Mouse (Mus musculus): ENCODE measurements at regions not wholly inside any gene's neighbourhood (a gene's known extent, or its start where the extent isn't known, plus 50 kb on each side); places are given as distances from the start of the nearest gene placed in this dataset.

DNA sequence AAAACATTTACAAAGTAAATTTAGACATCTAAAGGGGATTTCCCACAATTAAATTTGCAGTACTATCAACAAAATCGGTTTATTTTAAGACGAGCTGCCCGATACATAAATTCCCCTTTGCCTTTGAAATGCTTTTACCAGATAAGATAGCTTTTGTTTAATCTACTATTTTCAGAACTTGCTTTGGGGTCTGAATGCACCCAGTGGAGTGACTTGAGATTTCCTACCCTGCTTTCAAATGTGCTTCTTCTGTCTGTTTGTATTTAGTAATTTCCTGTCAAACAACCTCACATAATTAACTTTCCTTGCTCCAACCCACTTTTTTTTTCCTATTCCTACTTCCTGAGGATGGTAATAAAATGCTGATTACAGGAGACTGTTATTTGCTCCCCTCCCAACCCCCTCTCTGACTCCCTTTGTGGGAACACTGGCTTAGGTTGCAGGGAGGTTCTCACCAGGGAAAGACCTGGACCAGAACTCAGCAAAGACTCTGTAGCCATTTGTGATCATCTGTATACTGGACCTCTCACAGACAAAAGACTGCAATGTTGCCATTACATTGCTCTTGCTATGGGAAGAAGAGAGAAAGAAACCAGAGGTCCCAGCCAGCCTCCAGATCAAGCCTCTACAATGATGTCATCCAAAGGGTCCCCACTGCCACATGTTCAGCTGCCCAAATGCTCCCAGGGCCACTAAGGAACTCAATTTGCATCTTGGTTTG, 318.1 kb downstream of the Sox4 start:
- DNase-seq: no peak

DNA sequence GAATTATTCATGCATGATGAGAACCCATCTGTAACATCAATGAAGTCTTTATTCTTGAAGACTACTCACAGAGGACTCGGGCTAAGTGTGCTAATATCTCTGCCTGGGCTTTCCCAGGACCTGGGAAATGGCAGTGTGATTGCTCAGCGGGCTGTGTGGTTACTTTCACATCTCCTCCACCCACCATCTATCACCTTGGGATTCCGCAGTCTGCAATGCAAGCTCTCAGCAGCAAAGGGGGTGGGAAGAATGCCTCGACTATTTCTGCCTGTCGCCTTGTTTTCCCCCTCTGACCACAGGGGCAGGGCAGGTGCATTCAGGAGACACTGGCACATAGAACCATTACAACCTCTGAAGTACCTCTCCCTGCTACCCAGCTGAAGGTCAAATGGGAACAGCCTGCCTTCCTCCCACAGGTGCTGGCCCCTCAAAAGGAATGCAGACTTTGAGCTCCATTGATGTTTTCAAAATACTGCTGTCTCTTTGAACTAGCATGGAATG, 319.9 kb downstream of the Sox4 start:
- no peak for DNase-seq

DNA sequence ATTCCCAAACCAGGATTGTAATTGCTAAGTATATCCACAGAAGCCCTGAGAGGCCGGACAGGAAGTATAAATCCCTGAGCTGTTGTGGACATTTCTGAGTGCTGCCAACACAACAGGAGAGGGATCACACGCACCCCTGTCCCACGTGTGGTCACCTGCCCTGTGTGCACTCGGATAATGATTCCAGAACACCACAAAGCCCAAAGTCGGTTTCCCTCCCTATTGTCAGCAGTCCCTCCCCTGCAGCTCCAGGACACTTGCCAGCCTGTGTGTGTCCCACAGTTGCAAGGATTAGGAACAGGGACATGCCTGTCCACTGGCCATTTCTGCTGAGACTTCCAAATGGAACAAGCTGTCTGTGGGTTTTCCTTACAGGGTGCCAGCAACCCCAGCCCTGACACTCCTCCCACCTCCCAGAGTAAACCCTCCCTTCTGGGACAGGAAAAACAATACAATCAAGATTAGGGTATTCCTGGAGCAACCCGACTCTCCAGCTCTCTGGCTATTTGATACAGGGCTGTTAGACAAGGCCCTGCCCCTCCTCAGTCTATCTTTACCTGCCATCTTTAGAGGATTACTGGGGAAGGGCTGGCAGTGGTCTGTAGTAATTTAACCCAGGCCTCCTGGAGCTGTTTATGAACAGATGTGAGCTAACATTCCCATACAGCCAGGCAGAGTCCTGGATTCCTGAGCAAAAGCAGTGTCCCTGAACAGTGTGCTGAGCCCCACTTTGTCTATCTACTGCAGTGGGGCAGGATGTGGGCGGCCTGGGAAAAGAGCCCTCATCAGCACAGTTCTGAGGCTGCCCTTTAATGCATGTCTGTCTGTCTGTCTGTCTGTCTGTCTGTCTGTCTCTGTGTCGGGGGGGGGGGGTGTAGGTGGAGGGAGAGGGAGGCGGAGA, 323.8 kb downstream of the Sox4 start:
- DNase-seq: peak; percentile 14 to 38

DNA sequence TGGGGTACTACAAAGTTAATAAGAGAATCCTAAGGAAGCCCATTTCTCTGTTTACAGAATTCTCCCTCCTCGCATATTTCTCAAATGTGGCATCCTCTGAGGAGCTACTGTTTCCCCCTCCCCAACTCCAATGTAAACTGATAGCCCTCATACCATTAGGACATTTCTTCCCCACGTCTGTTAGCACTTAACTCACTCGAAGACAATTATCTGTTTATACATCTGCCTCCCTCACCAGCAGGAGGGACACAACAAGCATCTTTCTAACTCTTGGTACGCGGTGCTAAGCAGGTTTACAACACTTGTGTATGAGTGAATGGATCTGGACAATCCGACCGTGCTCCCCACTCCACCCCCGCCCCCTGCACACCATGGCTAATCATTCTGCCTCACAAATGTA, 324.8 kb downstream of the Sox4 start:
- no peak for DNase-seq

DNA sequence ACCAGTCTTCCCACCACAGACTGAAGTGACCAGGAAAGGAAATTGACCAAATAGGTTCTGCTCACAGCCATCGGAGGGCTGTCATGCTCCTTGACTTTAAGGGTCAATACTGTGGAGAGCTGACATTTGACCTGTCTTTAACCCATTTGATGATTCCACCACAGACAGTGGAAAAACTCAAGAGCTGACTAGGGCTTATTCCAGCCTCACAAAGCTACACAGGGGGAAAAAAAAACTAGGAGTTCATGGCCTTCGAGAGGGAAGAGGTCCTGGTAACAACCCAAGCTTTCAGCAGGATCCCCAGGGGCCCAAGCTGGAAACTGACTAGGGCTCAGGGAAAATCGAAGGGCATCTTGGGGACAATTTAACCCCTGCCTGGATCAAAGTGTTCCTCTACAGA, 334.6 kb downstream of the Sox4 start:
- no peak for DNase-seq

DNA sequence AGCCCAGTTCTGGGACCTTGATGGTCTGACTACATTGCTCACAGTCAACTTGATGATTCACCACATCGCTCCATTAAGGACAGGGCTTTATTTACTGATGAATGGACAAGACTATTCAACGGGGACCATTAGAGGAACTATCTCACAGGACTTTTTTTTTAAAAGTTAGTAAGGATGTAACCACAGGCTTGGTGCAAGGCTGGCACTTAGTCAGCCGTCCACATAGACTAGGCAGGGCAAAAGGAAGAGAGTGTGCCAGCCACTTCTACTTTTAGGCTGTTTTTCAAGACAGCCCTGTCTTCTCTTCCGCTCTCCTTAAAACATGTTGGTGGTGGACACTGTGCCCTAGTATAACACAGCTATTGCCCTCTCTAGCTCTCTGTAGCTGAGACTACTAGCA, 336.0 kb downstream of the Sox4 start:
- no peak for DNase-seq

DNA sequence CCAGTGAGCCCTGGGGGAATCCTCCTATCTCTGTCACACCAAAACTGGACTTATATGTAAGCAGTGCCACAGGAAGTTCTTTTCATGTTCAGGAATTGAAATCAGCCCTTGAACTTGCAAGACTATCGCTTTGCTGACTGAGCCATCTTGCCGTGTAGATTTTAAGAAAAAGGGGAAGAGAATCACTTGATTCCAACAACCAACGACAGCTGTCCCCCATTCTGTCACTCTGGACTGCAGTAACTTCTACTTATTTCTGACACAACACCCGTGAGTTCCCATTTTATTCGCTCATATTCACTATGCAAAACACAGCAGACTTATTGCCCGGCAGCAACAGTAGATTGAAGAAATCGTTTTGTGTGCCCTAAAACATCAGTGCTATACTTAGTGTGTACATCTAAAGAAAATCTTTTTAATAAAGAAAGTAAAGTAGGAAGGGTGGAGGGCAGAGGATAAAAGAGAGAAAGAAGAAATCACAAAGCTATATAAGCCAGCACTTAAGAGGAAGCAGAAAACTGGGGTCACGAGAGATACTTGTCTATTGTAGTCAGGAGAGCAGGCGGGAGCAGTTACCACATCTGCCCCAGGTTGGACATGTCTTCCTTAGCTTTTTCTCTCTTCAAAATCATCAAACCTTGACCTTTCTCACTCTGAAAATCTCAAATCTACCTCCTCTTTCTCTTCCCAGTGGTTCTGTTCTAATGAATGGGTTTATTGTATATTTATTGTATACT, 336.7 kb downstream of the Sox4 start:
- no peak for DNase-seq

DNA sequence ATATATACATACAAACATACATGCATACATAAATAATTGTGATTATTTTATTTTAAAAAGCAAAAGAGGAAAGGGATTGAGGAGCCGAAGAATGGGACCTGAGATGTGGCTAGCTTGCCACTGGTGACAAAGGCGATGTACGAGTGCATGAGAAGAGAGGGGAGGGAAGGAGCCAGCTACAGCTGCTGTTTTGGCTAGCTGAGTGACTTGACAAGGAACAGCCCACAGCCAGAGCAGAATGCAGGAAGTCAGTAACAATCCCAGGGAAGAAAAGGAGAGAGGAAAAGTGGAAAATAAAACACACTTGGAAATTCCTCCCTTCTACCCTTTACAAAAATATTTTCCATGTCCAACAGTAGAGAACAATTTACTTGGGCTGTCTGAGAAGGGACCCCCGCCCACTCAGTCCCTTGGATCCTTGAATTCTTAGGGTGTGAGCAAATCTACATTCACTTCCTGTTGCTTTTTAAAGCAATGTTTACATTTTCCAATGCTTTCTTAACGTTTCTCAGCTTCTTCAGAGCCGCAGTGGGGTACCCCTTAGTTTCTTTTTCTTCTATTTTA, 345.9 kb downstream of the Sox4 start:
- no peak for DNase-seq

DNA sequence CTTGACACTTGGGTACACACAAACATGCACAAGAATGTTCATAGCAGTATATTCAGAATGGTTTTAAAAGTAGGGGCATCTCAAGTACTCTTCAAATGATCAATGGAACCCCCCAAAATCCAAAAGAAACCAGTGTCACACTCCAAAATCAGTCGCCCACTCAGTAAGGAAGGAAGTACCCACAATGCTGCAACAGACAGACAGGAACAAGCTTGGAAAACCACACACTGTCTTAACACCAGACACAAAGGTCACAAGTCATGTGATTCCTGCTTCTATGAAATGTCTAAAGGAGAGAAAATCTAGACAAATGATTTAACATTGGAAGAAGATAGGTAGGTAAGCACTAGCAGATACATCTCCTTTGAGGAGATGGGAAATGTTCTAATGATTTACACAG, 346.9 kb downstream of the Sox4 start:
- no peak for DNase-seq

DNA sequence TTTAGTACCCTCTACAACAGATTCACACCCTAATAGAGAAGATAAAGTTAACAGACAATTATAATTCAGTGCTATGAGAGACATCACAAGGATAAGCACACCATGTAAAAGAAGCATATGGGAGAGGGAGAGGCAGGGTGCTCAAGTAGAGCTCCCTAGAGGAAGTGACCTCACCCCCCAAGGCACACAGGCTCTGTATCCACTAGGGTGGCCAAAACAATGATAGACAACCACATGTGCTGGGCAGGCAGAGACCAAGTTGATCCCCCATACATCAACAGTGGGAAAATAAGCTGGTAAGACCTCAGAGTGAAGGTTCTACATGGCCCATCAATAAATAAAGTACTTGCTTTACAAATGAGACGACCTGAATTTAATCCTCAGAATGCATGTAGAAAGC, 347.7 kb downstream of the Sox4 start:
- no peak for DNase-seq

DNA sequence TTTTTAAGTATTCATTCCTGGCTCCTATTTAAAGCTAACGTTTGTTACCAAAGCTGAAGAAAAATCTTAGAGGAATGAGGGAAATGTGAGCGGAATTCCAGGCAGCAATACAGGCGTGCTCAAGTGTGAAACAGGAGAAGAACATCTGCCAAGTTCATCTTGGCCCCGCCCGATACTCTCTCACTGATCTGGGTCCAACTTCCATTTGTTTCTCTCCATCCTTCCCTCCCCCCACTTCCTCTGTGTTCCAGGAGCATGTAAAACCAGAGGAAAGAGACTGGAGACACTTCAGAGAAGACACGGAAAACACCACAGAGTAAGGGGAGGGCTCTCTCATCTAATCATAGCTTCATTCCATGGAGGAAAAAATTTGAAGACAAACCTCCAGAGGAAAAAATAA, 346.7 kb downstream of the Gm11361 start:
- peak; percentile 36 to 38 for DNase-seq

DNA sequence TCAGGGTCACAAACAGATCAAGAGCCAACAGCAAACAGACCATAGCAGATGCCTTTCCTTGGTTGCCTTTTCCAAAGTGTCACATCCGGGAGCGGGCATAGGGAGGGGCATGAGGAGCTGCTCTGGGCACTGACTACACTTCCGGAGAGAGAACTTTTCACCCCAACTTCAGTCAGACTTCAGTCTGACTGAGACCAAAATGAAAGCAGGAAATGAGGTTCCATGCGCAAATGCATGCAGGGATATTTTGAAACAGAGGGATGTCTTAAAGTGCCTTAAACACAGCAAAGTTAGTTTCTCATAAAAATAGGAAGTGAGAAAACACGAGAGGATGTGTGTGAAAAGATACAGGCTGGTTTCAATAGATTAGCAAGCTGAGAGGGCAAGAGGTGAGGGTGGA, 343.5 kb downstream of the Gm11361 start:
- DNase-seq: peak; percentile 47 to 66

DNA sequence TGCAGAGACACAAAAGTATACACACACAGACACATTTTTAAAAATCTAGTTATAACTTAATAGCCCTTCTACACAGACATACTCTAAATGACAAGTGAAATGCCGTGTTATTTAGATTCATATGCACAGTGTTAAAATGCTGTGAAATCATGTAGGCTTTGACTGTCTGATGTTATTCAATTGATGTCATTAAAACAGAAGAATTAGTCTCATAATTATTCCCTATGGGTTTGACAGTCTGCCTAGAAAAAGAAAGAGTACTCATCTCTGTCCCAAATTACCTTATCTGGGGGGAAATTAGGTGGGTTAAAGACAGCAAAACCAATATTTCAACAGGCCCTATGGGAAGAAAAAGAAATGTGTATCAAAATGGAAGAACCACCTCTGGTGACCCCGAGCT, 339.0 kb downstream of the Gm11361 start:
- no peak for DNase-seq

DNA sequence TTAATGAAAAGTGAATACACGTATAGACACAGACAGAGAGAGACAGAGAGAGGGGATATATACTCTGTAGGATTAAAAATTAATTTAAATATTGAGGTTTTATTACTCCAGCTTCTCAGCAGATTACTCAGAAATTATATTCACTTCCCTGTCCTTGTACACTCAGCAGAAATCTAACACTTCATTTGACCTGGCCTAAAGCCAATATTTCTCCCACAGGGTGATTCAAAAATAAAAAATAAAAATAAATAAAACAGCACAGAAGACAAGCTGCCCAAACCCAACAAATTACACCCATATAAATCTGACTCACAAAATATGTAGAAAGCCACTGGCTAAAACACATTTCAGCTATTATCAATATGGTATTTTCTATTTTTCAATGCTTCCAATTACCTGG, 334.8 kb downstream of the Gm11361 start:
- no peak for DNase-seq

DNA sequence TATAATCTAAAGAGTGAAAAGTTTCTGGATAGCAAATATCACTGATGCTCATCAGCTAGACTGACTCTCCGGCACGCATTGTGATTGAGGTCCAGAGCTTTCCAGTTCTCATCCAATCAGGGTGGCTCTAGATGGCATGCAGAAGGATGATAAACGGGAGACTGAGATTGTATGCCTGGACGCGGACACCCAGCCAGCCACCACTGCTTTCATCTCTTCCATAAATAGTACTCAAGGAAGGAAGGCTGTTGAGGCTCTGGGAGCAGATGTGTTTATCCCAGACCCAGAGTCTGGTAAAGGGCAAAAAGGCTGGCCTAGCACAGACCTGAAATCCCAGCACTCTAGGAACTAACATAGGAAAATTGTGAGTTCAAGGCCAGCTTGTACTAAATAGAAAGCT, 330.6 kb downstream of the Gm11361 start:
- DNase-seq: no peak

DNA sequence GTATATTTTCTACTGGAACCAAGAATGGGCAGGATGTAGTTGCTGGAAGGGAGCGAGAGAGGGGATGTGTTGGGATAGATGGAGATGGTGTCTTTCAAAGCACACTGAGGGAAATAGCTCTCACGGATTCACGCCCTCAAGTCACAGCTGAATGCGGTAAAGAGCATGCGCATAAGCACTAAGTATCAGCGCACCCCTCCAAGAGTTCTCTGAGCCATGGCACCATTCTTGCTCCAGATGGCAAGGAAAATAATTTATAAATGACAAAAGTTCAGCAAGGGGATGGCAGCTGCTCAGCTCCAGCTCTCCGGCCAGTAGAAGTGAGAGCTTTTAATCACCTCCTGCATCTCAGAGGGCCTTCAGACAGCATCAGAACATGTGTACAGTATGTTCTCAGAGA, 329.4 kb downstream of the Gm11361 start:
- DNase-seq: no peak

DNA sequence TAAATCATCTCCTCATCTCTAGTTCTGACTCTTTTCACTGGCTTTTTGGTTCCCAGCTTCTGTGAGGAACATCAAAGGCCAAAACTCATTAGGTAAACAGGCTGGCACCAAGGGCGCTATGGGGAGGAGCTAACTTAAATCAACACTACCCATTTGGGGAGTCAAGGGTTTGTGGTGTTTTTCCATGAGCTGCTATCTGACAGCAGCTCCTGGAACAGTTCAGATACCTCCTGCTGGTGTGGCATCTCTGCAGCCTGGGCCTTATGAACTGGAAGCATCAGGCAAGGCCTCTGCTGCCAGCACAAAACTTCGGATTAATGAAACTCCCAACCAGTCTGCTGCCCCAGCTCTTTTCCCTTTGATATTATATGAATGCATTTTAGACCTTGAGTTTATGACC, 328.8 kb downstream of the Gm11361 start:
- DNase-seq: no peak

DNA sequence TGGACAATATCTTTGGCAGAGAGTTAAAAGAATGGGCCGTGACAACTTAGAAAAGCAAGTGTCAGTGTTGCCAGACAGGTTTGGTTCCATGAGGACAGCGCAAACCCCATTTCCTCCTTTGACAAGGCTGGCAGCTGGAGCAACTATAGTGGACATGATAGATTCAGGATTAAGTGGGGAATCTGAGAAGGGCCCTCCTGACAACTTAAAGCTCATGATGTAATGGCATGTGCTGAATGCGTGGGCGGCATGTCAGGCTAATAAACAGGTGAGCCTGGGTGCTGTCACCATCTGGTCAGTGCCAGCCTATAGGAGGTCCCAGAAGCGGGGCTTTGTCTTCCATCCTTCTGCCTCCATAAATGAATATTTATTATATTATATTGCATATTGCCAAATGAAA, 326.3 kb downstream of the Gm11361 start:
- no peak for DNase-seq

DNA sequence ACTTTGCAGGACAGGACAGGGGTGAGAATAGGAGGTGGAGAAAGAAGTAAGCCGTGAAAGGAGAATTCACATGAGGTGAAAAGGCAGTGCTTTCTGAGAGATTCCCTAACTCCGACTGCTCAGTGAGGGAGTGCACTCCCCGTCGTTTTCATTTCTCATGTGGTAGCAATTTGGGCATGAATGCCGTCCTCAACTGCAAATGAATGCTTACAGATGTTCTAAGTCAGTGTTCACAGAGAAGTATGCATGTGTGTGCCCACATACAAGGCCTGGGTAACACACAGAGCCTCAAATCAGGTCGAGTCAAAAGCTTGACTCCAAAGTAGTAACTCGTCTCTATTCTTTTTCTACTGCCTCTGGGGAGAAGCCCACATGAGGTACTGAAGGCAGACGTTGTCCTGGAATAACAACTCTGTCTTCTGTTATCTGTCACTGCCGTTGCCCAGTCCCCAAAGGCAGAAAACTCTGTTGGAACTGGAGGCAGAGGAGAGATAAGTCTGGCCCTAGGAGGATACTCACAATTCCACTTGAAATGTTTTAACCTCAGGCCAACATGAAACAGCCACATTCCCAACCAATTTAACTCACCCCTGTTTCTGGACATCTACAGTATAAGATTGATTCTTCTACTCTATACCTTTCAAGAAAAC, 318.0 kb downstream of the Gm11361 start:
- no peak for DNase-seq

DNA sequence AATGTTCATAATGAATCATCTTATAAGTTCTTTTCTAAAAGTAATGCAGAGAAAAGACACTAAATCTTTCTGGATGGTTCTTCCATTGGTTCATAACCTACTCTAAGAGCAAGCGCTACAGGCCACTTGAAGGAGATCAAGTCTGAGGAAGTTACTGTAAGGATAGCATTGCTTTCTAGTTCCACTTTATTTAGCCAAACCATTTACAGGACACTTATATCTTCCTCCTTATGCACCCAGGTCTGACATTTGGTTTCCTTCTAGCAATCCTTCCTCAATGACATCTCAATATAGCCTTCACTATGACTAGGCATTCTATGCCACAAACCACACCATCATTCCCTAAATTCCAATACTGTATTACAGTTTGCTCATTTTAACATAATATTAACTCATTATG, 316.0 kb downstream of the Gm11361 start:
- no peak for DNase-seq

DNA sequence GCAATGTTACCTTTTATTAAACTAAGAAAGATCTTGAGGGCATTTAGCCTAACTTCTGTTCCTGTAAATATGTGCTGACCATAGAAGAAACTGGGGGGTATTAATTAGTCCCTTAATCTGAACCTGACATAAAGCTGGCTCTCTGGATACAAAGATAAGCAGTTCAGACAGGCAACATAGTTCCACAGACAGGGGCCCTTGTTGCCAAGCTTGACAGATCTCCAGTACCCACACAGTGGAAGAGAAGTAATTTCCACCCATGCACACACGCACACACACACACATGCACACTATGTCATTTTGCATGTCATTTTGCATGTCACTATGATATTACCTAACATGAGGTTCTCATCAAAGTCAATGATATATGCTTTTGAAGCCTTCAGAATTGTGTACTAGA, 315.1 kb downstream of the Gm11361 start:
- DNase-seq: no peak

DNA sequence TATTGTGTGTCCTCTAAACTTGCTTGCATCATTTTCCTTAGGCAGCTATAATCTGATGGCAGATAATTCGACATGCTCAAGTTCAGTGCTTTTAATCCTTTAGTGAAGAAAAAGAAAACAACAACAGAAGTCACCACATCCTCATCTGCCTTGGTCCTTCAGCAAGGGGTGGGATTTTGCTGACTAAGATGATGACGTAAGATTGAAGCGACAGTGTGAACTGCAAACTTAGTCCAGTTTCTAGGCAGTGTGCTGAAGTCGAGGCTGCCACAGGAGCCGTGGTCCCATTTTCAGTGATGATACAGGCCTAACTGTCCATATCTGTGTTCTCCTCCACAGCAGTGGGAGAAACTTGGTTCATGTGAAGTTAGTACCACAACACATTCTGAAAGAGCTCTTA, 314.4 kb downstream of the Gm11361 start:
- no peak for DNase-seq

DNA sequence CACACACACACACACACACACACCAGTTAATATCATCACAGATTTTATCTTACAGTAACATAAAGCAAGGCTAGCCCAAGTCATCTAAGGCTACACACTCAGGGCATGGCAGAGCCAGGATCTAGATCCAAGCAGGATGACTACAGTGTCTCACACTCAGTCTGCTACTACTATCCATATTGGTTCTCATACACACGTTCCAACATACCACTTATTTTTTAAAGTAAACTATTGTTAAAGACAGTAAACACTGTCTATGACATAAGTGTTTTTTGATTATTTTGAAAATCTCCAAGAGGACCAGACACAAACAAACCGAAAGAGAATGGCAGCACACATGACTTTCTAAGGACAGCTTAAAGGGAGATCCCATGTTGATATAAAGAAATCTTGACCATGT, 306.3 kb downstream of the Gm11361 start:
- no peak for DNase-seq

Measured in lung, adult 18-20 months (tissue).